ENCODE assay signal across 13 mouse cellular contexts in the genomic region with DNA sequence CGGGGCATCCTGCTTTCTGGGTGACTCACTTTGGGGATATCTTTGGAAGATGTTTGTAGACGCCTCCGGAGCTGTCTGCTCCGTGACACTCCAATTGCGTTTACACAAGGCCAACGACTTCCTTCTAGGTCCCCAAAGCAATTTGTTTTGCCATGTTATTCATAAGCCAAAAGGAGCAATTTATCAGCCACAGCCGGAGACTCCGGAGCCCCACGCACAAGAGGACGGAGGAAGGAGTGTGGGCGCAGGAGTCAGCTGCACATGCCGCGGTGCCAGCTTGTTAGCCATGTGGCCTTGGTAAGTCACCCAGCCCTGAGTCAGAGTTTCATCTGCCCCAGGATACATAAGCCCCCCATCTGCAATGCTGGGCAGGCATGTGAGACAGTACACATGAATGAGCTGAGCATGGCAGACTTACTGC.
DNase-seq lines count a peak whose midpoint lies in the region; ATAC-seq and TF ChIP-seq lines count a peak whose summit lies in the region.
"Had no signal": no experiment of that assay in that cellular context is flagged by ENCODE, and none has a peak within 500 bp of the region (broad histone marks: within the 10 kb centered on the region; RNA-seq: fewer than 3 reads in every experiment).

No protein-coding gene starts in this region.

- H3K4me3 ChIP-seq in left cerebral cortex, adult 2 months = no peak overlapping the region
- H3K4me3 ChIP-seq: erythroblast, embryonic 14.5 days; heart, embryonic 13.5 days; lung, embryonic 15.5 days had no signal

- CTCF ChIA-PET in Patski (lab: Charles Lee) = interaction anchor here (0.8 to 1.0 kb wide), 2 partner anchors 10 to 13 kb away, joined by 3 to 4 read pairs; no protein-coding TSS in a partner anchor

- in situ Hi-C loops in Patski (cut with MboI; ENCODE audit: low pct_unique_long_range_greater_than_20kb) = loop anchor here (25.0 kb wide), 2 partner anchors 602 to 1502 kb away; partner anchors contain the start of genes Gsn and Pbx3

- no peaks in the 10 kb centered on the region for H3K27me3 ChIP-seq in Patski
- H3K27me3 ChIP-seq: heart, embryonic 13.5 days; lung, embryonic 15.5 days had no signal

- TF ChIP-seq CTCF in left cerebral cortex, adult 2 months (IDR thresholded peaks at IDR 0.05) = no peak
- TF ChIP-seq CTCF in Patski (IDR thresholded peaks at IDR 0.05) = no peak

- DNase-seq in left cerebral cortex, adult 2 months (ENCODE audit: extremely low spot score in 1 of 2, low spot score in 2 of 2) = peak; percentile 31 to 54
- no peak for DNase-seq in left cerebral cortex, postnatal 10 days (ENCODE audit: extremely low spot score in 1 of 2, low spot score in 2 of 2)
- DNase-seq in Patski (ENCODE audit: low read depth, low spot score) = peak; percentile 92
- DNase-seq in adrenal gland, postnatal 25 days = peak; percentile 45
- DNase-seq in layer of hippocampus, postnatal 36 days = peak; percentile 42 to 58
- no peak for DNase-seq in heart, adult 8-10 months (ENCODE audit: low spot score)
- DNase-seq in embryo, embryonic 11 days = no peak
- DNase-seq: spleen, adult 18-20 months; thymus, postnatal 36 days had no signal

- intact Hi-C loops in left cerebral cortex, adult 2 months (cut with DNase I) = no loop called here
- intact Hi-C loops in left cerebral cortex, postnatal 10 days (cut with DNase I) = loop anchor here (5.0 kb wide), 1 partner anchor 47 kb away; no protein-coding TSS in a partner anchor

- peak; percentile 77 for ATAC-seq in Patski
- ATAC-seq: intestine, postnatal 0 days had no signal

- H3K27ac ChIP-seq in left cerebral cortex, adult 2 months = no peak overlapping the region
- H3K27ac ChIP-seq: heart, embryonic 13.5 days; lung, embryonic 15.5 days had no signal

- POLR2A ChIA-PET in Patski (lab: Charles Lee) = interaction anchor here (0.5 to 1.0 kb wide), 5 partner anchors 13 to 460 kb away, joined by 3 to 5 read pairs (median 3); no protein-coding TSS in a partner anchor

Comparison
In these comparisons a context has a peak if more than half of its experiments do, and no peak if none do; other contexts are left out.
1. DNase-seq: peak in left cerebral cortex, adult 2 months (2 of 2), Patski (single experiment), adrenal gland, postnatal 25 days (single experiment) and layer of hippocampus, postnatal 36 days (2 of 2); none in left cerebral cortex, postnatal 10 days (0 of 2), heart, adult 8-10 months (single experiment) and embryo, embryonic 11 days (single experiment).